Mouse (Mus musculus): ENCODE data around the gene 4921504E06Rik.

4921504E06Rik gene

GRCm38 (mm10) chr2:19419686-19420345 lies 133.9 kb downstream of the 4921504E06Rik start:
- DNase-seq (ENCODE audit: low spot score) = no peak

GRCm38 (mm10) chr2:19416066-19416465 lies 137.6 kb downstream of the 4921504E06Rik start:
- no peak for DNase-seq (ENCODE audit: low spot score)

DNA sequence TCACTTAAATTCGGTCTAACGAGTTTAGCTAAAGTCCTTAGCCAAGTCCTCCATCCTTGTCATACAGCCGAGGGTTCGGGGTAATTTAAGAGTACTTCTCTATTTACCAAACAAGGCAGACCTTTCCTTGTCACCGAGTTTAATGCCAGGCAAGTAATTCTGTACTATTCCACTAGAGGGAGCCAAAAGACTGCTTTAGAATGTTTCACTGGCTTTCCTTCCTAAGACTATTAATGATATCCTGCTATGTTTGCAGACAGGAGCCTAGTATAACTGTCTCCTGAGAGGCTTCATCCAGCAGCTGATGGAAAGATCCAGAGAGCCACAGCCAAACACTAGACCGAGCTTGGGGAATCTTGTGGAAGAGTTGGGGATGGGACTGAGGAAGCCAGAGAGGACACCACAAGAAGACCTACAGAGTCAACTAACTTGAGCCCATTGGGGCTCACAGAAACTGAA lies 138.6 kb downstream of the 4921504E06Rik start:
- no peak for DNase-seq (ENCODE audit: low spot score)

DNA sequence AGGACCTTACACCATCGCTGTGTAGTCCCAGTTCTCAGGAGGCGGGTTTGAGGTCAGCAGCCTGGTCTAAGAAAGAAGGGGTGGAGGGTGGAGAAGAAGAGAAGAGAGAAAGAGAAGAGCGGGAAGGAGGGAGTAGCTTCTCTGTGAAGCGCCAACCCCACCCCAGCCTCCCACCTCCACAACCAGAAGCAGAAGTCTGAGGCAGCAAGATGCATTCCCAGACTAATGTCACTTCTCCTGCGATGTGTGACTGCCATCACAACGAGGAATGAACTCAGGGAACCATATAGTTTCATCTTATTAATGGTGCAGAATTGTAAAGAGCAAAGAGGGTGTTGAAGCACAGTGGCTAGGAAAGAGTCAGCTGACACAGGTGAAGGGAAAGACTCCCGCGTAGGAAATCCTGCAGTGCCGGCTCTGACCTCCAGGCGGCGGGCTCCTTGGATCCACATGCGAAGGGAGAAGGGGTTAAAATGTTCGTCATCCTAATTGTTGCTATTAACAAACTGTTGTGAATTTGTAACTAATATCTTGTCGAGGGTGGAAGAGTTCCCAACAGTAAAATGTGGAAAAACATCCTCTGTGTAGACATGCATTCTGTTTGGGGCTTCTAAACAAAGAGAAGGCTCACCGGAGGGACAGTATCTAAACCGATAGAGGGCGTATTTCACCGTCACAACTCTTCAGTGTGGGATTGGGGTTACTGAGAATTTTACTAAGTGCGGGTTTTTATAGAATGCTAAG lies 139.3 kb downstream of the 4921504E06Rik start:
- DNase-seq (ENCODE audit: low spot score) = no peak
